Mouse (Mus musculus) embryonic facial prominence, embryonic 11.5 days (tissue): ENCODE data around the gene Prkab2. TPM values are rescaled to one million over a fixed set of nuclear protein-coding genes. Genes with fewer than 3 reads are reported as not detected.

Experiments used
- ATAC-seq: fragments of 200-750 bp; cut with Nextera tagmentation; replicated peaks from 2 replicates; pipeline ENCODE4 v1.8.0; 2017; ENCODE audit warnings: low read depth; ENCODE audit not compliant: insufficient number of reproducible peaks, low FRiP score, low TSS enrichment
- DNase-seq: peaks from one replicate; pipeline ENCODE4 v3.0.0-alpha.2; 2015; ENCODE audit warnings: low spot score
- H3K27ac ChIP-seq: fragments of 300-500 bp; sonication (generic); replicated peaks from 2 replicates; pipeline ENCODE4 v1.5.1; 2014; ENCODE audit warnings: mild to moderate bottlenecking, low read depth, low read length, control low read depth
- H3K27me3 ChIP-seq: fragments of 300-500 bp; sonication (generic); 2 replicates; pipeline ENCODE4 v1.6.1; 2014; ENCODE audit warnings: mild to moderate bottlenecking, low read length, moderate library complexity, mixed read lengths; ENCODE audit not compliant: control insufficient read depth, insufficient read depth
- H3K36me3 ChIP-seq: fragments of 300-500 bp; sonication (generic); replicated peaks from 2 replicates; pipeline ENCODE4 v1.6.1; 2014; ENCODE audit warnings: low read depth, mild to moderate bottlenecking, low read length, moderate library complexity, mixed read lengths; ENCODE audit not compliant: control insufficient read depth, insufficient read depth
- H3K4me1 ChIP-seq: fragments of 300-500 bp; sonication (generic); 2 replicates; pipeline ENCODE4 v1.6.1; 2014; ENCODE audit warnings: low read length, mixed read lengths; ENCODE audit not compliant: control insufficient read depth, insufficient read depth
- H3K4me2 ChIP-seq: fragments of 300-500 bp; sonication (generic); 2 replicates; pipeline ENCODE4 v1.6.1; 2014; ENCODE audit warnings: low read depth, mild to moderate bottlenecking, control low read depth, low read length, moderate library complexity
- H3K4me3 ChIP-seq: fragments of 300-500 bp; sonication (generic); 2 replicates; pipeline ENCODE4 v1.5.1; 2014; ENCODE audit warnings: low read depth, low read length, control low read depth
- H3K9ac ChIP-seq: fragments of 300-500 bp; sonication (generic); replicated peaks from 2 replicates; pipeline ENCODE4 v1.6.1; 2014; ENCODE audit warnings: mild to moderate bottlenecking, control low read depth, low read length
- H3K9me3 ChIP-seq: fragments of 300-500 bp; sonication (generic); replicated peaks from 2 replicates; pipeline ENCODE4 v1.6.1; 2016; ENCODE audit warnings: mild to moderate bottlenecking, low read length, inconsistent platforms, mixed read lengths; ENCODE audit not compliant: control insufficient read depth
- WGBS: fragments of 180-500 bp; shearing (Covaris S2); extraction: QIAGEN DNeasy Blood & Tissue Kit; methylation state at CpG from one replicate; pipeline ENCODE4 v1.1.7; 2014; 5-methylcytosine and 5-hydroxymethylcytosine counted together
- polyA plus RNA-seq: library from polyadenylated mRNA; unstranded; fragments of >200 nt; fragmentation: Nextera tagmentation; extraction: Ambion mirVana; gene quantifications from 2 replicates; pipeline ENCODE4 v1.2.1, GENCODE M21; 2014

Prkab2 gene
- polyA plus RNA-seq, 1 experiment from 2014 or later, result 6.2 TPM

GRCm38 (mm10) chr3:97699061-97699460 is 41.1 kb downstream of the Prkab2 start:
- Histone ChIP-seq H3K4me3 (no peak overlapping the region), H3K27ac (no peak overlapping the region), H3K4me1 (no peaks in the 10 kb centered on the region), H3K27me3 (no peaks in the 10 kb centered on the region), H3K36me3 (no peaks in the 10 kb centered on the region), H3K9me3 (no peaks in the 10 kb centered on the region), H3K4me2 (no peak overlapping the region), H3K9ac (no peak overlapping the region)
- no peak for ATAC-seq
- no peak for DNase-seq
- WGBS, result 71% methylated on average over 3 of the region's 3 CpGs

- Histone ChIP-seq H3K36me3 (no peaks in the 10 kb centered on the region), H3K27ac (no peak overlapping the region), H3K4me2 (no peak overlapping the region), H3K9me3 (no peaks in the 10 kb centered on the region), H3K27me3 (no peaks in the 10 kb centered on the region), H3K4me3 (no peak overlapping the region), H3K4me1 (no peaks in the 10 kb centered on the region), H3K9ac (no peak overlapping the region)
- DNase-seq (no peak), ATAC-seq (no peak)
- WGBS, result 52% methylated on average over 3 of the region's 3 CpGs
These were observed 43.2 kb downstream of the Prkab2 start for GRCm38 (mm10) chr3:97701198-97701597.

GRCm38 (mm10) chr3:97702448-97703080 is 44.6 kb downstream of the Prkab2 start:
- H3K9me3 ChIP-seq, result no peaks in the 10 kb centered on the region
- H3K27ac ChIP-seq, result no peak overlapping the region
- H3K4me3 ChIP-seq, result no peak overlapping the region
- H3K4me1 ChIP-seq, result no peaks in the 10 kb centered on the region
- WGBS, result 92% methylated on average over 11 of the region's 11 CpGs
- ATAC-seq (no peak), DNase-seq (no peak)
- no peaks in the 10 kb centered on the region for H3K36me3 ChIP-seq
- no peaks in the 10 kb centered on the region for H3K27me3 ChIP-seq
- H3K9ac ChIP-seq, result no peak overlapping the region
- no peak overlapping the region for H3K4me2 ChIP-seq

GRCm38 (mm10) chr3:97705508-97705907 is 47.5 kb downstream of the Prkab2 start:
- Histone ChIP-seq H3K36me3 (no peaks in the 10 kb centered on the region), H3K27ac (no peak overlapping the region), H3K4me1 (no peaks in the 10 kb centered on the region), H3K9me3 (no peaks in the 10 kb centered on the region), H3K9ac (no peak overlapping the region), H3K4me3 (no peak overlapping the region), H3K4me2 (no peak overlapping the region), H3K27me3 (no peaks in the 10 kb centered on the region)
- WGBS, result 90% methylated on average over 3 of the region's 3 CpGs
- no peak for ATAC-seq
- no peak for DNase-seq

GRCm38 (mm10) chr3:97706561-97706960 is 48.6 kb downstream of the Prkab2 start:
- Histone ChIP-seq H3K27me3 (no peaks in the 10 kb centered on the region), H3K4me2 (no peak overlapping the region), H3K27ac (no peak overlapping the region), H3K9ac (no peak overlapping the region), H3K36me3 (no peaks in the 10 kb centered on the region), H3K4me1 (no peaks in the 10 kb centered on the region), H3K9me3 (no peaks in the 10 kb centered on the region), H3K4me3 (no peak overlapping the region)
- WGBS, result 79% methylated on average over 4 of the region's 4 CpGs
- DNase-seq, result no peak
- ATAC-seq, result no peak

- Histone ChIP-seq H3K9ac (no peak overlapping the region), H3K4me2 (no peak overlapping the region), H3K36me3 (no peaks in the 10 kb centered on the region), H3K9me3 (no peaks in the 10 kb centered on the region), H3K4me1 (no peaks in the 10 kb centered on the region), H3K27ac (no peak overlapping the region), H3K27me3 (no peaks in the 10 kb centered on the region), H3K4me3 (no peak overlapping the region)
- DNase-seq, result no peak
- 92% methylated on average over 11 of the region's 11 CpGs for WGBS
- no peak for ATAC-seq
These were observed 52.1 kb downstream of the Prkab2 start for GRCm38 (mm10) chr3:97710134-97710533.

GRCm38 (mm10) chr3:97710881-97711280 is 52.9 kb downstream of the Prkab2 start:
- ATAC-seq, result no peak
- Histone ChIP-seq H3K4me3 (no peak overlapping the region), H3K4me2 (no peak overlapping the region), H3K9me3 (no peaks in the 10 kb centered on the region), H3K4me1 (no peaks in the 10 kb centered on the region), H3K27me3 (no peaks in the 10 kb centered on the region), H3K27ac (no peak overlapping the region), H3K9ac (no peak overlapping the region), H3K36me3 (no peaks in the 10 kb centered on the region)
- no peak for DNase-seq
- 58% methylated on average over 5 of the region's 5 CpGs for WGBS

- no peaks in the 10 kb centered on the region for H3K4me1 ChIP-seq
- ATAC-seq (no peak), DNase-seq (no peak)
- 97% methylated on average over 1 of the region's 1 CpGs for WGBS
- H3K27ac ChIP-seq, result no peak overlapping the region
- no peak overlapping the region for H3K9ac ChIP-seq
- H3K36me3 ChIP-seq, result no peaks in the 10 kb centered on the region
- no peak overlapping the region for H3K4me3 ChIP-seq
- H3K27me3 ChIP-seq, result no peaks in the 10 kb centered on the region
- no peaks in the 10 kb centered on the region for H3K9me3 ChIP-seq
- H3K4me2 ChIP-seq, result no peak overlapping the region
These were observed 57.9 kb downstream of the Prkab2 start for GRCm38 (mm10) chr3:97715922-97716321.
